Mouse (Mus musculus) bone marrow, adult 2 months (tissue): ENCODE data around the gene Pdcd4.

Source experiments
- CTCF ChIP-seq: fragments of 200-500 bp; IDR thresholded peaks from 2 replicates; pipeline ENCODE4 v1.5.1; 2011; ENCODE audit warnings: low read length, control low read depth; ENCODE audit not compliant: control insufficient read depth, insufficient read depth
- POLR2A ChIP-seq: fragments of 200-500 bp; IDR thresholded peaks from 2 replicates; pipeline ENCODE4 v1.6.1; 2011; ENCODE audit warnings: low read depth, mild to moderate bottlenecking, control low read depth, low read length, borderline replicate concordance; ENCODE audit not compliant: control insufficient read depth

GRCm38 (mm10) chr19:53962511-53962910 lies 70.5 kb downstream of the Pdcd4 start:
- no peak for TF ChIP-seq POLR2A
- TF ChIP-seq CTCF, result no peak
